Mouse (Mus musculus) bone marrow macrophage, adult 2 months (primary cell): ENCODE measurements around the gene Ropn1l.

Experiments used
- CTCF ChIP-seq: IDR thresholded peaks from 2 replicates; pipeline ENCODE4 v1.5.1; 2012; ENCODE audit warnings: low read depth, mild to moderate bottlenecking, low read length, moderate library complexity
- POLR2A ChIP-seq: IDR thresholded peaks from 2 replicates; pipeline ENCODE4 v1.6.1; 2012; ENCODE audit warnings: mild to moderate bottlenecking, low read depth, low read length, borderline replicate concordance

DNA sequence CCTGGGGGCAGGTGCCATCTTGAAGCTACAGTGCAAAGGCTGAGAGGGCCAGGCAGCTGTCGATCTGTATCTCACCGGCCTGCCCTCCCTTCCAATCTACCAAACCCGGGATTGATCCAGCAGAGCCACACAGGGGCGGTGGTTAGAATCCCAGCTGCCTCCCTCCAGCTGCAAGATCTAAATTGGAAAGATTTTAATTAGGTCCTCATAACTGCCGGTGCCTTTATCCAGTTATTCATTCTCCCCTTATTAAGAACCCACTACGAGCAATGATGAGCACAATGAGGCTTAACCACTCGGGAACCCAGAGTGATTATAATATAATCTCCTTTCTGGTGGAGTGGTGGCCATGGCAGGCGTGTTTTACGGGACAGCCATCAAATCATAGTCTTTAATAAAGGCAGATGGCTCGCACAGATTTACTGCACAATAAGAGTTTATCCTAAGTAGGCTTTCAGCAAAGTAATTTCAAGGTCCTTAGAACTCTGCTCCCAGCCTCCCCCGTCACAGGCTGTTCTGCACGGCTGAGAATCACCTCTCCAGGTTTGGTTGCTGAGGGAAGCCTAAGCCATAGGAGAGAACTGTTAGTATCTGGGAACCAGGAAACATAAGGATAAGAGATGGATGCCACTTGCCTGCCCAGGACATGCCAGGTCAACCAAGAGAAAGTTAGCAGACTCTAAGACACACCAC lies 51.2 kb downstream of the Ropn1l start:
- TF ChIP-seq POLR2A (no peak), CTCF (no peak)
